Mouse (Mus musculus) liver, adult 2 months (tissue): ENCODE measurements around the gene Gngt1.

ENCODE experiments used
- CTCF ChIP-seq: fragments of 200-500 bp; IDR thresholded peaks from 2 replicates; pipeline ENCODE4 v1.5.1; 2011; ENCODE audit warnings: low read depth, low read length, control low read depth
- POLR2A ChIP-seq: fragments of 200-500 bp; IDR thresholded peaks from 2 replicates; pipeline ENCODE4 v1.6.1; 2011; ENCODE audit warnings: low read length, control low read depth; ENCODE audit not compliant: insufficient read depth; ENCODE audit errors: extremely low read depth

GRCm38 (mm10) chr6:4000716-4001115 is 7.1 kb downstream of the Gngt1 start:
- TF ChIP-seq POLR2A, result no peak
- TF ChIP-seq CTCF, result no peak
